Mouse (Mus musculus) heart, adult 2 months (tissue): ENCODE data around the gene Fam19a5. TPM values are rescaled to one million over a fixed set of nuclear protein-coding genes. Genes with fewer than 3 reads are reported as not detected.

ENCODE experiments used
- DNase-seq, 2 experiments: peaks; one replicate each; pipeline ENCODE4 v3.0.0; 2021
- H3K27ac ChIP-seq: fragments of 200-600 bp; 2 replicates; pipeline ENCODE4 v1.8.1; 2022
- H3K27me3 ChIP-seq: fragments of 200-500 bp; 2 replicates; pipeline ENCODE4 v1.6.1; 2012; ENCODE audit warnings: mild to moderate bottlenecking, low read length, inconsistent platforms, mixed read lengths; ENCODE audit not compliant: control insufficient read depth, insufficient read depth
- H3K36me3 ChIP-seq: fragments of 200-500 bp; 2 replicates; pipeline ENCODE4 v1.6.1; 2012; ENCODE audit warnings: low read length, inconsistent platforms; ENCODE audit not compliant: control insufficient read depth, insufficient read depth
- H3K4me1 ChIP-seq: fragments of 200-500 bp; 2 replicates; pipeline ENCODE4 v1.6.1; 2011; ENCODE audit warnings: low read length; ENCODE audit not compliant: control insufficient read depth, insufficient read depth
- H3K4me3 ChIP-seq: fragments of 200-600 bp; 2 replicates; pipeline ENCODE4 v1.8.1; 2022
- H3K79me2 ChIP-seq: fragments of 200-500 bp; replicated peaks from 2 replicates; pipeline ENCODE4 v1.6.1; 2012; ENCODE audit warnings: mild to moderate bottlenecking, inconsistent platforms, low read length, moderate library complexity, mixed read lengths; ENCODE audit not compliant: control insufficient read depth, insufficient read depth
- H3K9ac ChIP-seq: fragments of 200-500 bp; 2 replicates; pipeline ENCODE4 v1.6.1; 2012; ENCODE audit warnings: low read depth, mild to moderate bottlenecking, control low read depth, inconsistent platforms, low read length, mixed read lengths
- CTCF ChIP-seq: fragments of 200-600 bp; IDR thresholded peaks from 2 replicates; pipeline ENCODE4 v1.8.1; 2022; ENCODE audit warnings: antibody characterized with exemption, mild to moderate bottlenecking, moderate library complexity
- EP300 ChIP-seq: fragments of 200-500 bp; IDR thresholded peaks from 2 replicates; pipeline ENCODE4 v1.6.1; 2011; ENCODE audit warnings: low read depth, low read length, control low read depth; ENCODE audit not compliant: insufficient read depth
- POLR2A ChIP-seq: fragments of 200-500 bp; IDR thresholded peaks from 2 replicates; pipeline ENCODE4 v1.6.1; 2011; ENCODE audit warnings: mild to moderate bottlenecking, low read depth, low read length, control low read depth; ENCODE audit not compliant: insufficient read depth
- WGBS: fragments of 180-500 bp; shearing (Covaris S2); methylation state at CpG from one replicate; pipeline ENCODE4 v1.1.7; 2018; 5-methylcytosine and 5-hydroxymethylcytosine counted together
- intact Hi-C: fragments of 180-260 bp; cut with DNase I; formaldehyde crosslinking; loops from one replicate; pipeline ENCODE4 v1.15.1; 2025
- polyA plus RNA-seq: library from polyadenylated mRNA; depleted of rRNA; stranded (reverse); fragments of >200 nt; gene quantifications from 2 replicates; pipeline ENCODE4 v1.2.3, GENCODE M21; 2012
- total RNA-seq, 2 experiments: library from RNA; stranded (reverse); gene quantifications; 2 replicates each; pipeline ENCODE4 v1.2.3; 2021

The Fam19a5 gene
- total and polyA plus RNA-seq, 3 experiments = 3.5 to 5.0 (median 4.2) TPM

GRCm38 (mm10) chr15:87541656-87542055 is 2.4 kb upstream of the Fam19a5 start:
- intact Hi-C loops = loop anchor here (10.0 kb wide), 3 partner anchors 177 to 1297 kb away; no protein-coding TSS in a partner anchor
- DNase-seq = no peak
- no peaks in the 10 kb centered on the region for H3K4me1 ChIP-seq
- no peak overlapping the region for H3K9ac ChIP-seq
- H3K27me3 ChIP-seq = peaks cover 11% of the 10 kb centered on the region
- no peaks in the 10 kb centered on the region for H3K36me3 ChIP-seq
- no peak for TF ChIP-seq POLR2A
- peak; percentile 23; the same call in 1 of the 2 replicates for TF ChIP-seq CTCF
- no peak overlapping the region for H3K4me3 ChIP-seq
- 35% methylated on average over 1 of the region's 1 CpGs for WGBS
- H3K79me2 ChIP-seq = no peaks in the 10 kb centered on the region
- no peak overlapping the region for H3K27ac ChIP-seq

GRCm38 (mm10) chr15:87544401-87545129 is 466 bp downstream of the Fam19a5 start:
- DNase-seq = peak; percentile 7 to 22
- TF ChIP-seq CTCF (no peak), EP300 (no peak), POLR2A (no peak)
- Histone ChIP-seq H3K9ac (no peak overlapping the region), H3K4me1 (no peaks in the 10 kb centered on the region), H3K27ac (no peak overlapping the region), H3K79me2 (no peaks in the 10 kb centered on the region), H3K4me3 (no peak overlapping the region), H3K27me3 (peaks cover 11% of the 10 kb centered on the region), H3K36me3 (no peaks in the 10 kb centered on the region)
- WGBS = 1% methylated on average over 81 of the region's 84 CpGs
- intact Hi-C loops = loop anchor here (10.0 kb wide), 3 partner anchors 180 to 1300 kb away; no protein-coding TSS in a partner anchor

- no peak for DNase-seq
- intact Hi-C loops = loop anchor here (10.0 kb wide), 3 partner anchors 180 to 1300 kb away; no protein-coding TSS in a partner anchor
- no peak for TF ChIP-seq EP300
- no peak for TF ChIP-seq CTCF
- TF ChIP-seq POLR2A = no peak
- Histone ChIP-seq H3K4me1 (no peaks in the 10 kb centered on the region), H3K27me3 (peaks cover 11% of the 10 kb centered on the region), H3K27ac (no peak overlapping the region), H3K79me2 (no peaks in the 10 kb centered on the region), H3K4me3 (no peak overlapping the region), H3K9ac (no peak overlapping the region), H3K36me3 (no peaks in the 10 kb centered on the region)
- 15% methylated on average over 18 of the region's 18 CpGs for WGBS
Measured at GRCm38 (mm10) chr15:87545130-87545642, 1.1 kb downstream of the Fam19a5 start.

GRCm38 (mm10) chr15:87545731-87546360 is 1.7 kb downstream of the Fam19a5 start:
- intact Hi-C loops = loop anchor here (10.0 kb wide), 3 partner anchors 181 to 1301 kb away; no protein-coding TSS in a partner anchor
- peaks cover 11% of the 10 kb centered on the region for H3K27me3 ChIP-seq
- no peak overlapping the region for H3K27ac ChIP-seq
- no peak overlapping the region for H3K4me3 ChIP-seq
- H3K4me1 ChIP-seq = no peaks in the 10 kb centered on the region
- TF ChIP-seq EP300 = no peak
- 25% methylated on average over 8 of the region's 8 CpGs for WGBS
- H3K79me2 ChIP-seq = no peaks in the 10 kb centered on the region
- H3K36me3 ChIP-seq = no peaks in the 10 kb centered on the region
- no peak overlapping the region for H3K9ac ChIP-seq
- DNase-seq = no peak

GRCm38 (mm10) chr15:87547022-87547421 is 2.9 kb downstream of the Fam19a5 start:
- 52% methylated on average over 5 of the region's 5 CpGs for WGBS
- H3K4me3 ChIP-seq = no peak overlapping the region
- H3K36me3 ChIP-seq = no peaks in the 10 kb centered on the region
- no peak for TF ChIP-seq EP300
- TF ChIP-seq POLR2A = no peak
- peak; percentile 43 for TF ChIP-seq CTCF
- no peaks in the 10 kb centered on the region for H3K79me2 ChIP-seq
- no peak overlapping the region for H3K9ac ChIP-seq
- H3K27ac ChIP-seq = no peak overlapping the region
- H3K27me3 ChIP-seq = peaks cover 11% of the 10 kb centered on the region
- DNase-seq = no peak
- intact Hi-C loops = loop anchor here (10.0 kb wide), 3 partner anchors 182 to 1302 kb away; no protein-coding TSS in a partner anchor
- no peaks in the 10 kb centered on the region for H3K4me1 ChIP-seq

GRCm38 (mm10) chr15:87549724-87550123 is 5.6 kb downstream of the Fam19a5 start:
- H3K27ac ChIP-seq = no peak overlapping the region
- WGBS = 73% methylated on average over 4 of the region's 4 CpGs
- no peaks in the 10 kb centered on the region for H3K79me2 ChIP-seq
- no peak overlapping the region for H3K9ac ChIP-seq
- H3K36me3 ChIP-seq = no peaks in the 10 kb centered on the region
- intact Hi-C loops = loop anchor here (10.0 kb wide), 3 partner anchors 185 to 1305 kb away; no protein-coding TSS in a partner anchor
- DNase-seq = no peak
- no peak for TF ChIP-seq EP300
- no peak for TF ChIP-seq CTCF
- TF ChIP-seq POLR2A = no peak
- H3K27me3 ChIP-seq = peaks cover 2% of the 10 kb centered on the region
- no peak overlapping the region for H3K4me3 ChIP-seq
- no peaks in the 10 kb centered on the region for H3K4me1 ChIP-seq
